Mouse (Mus musculus) myocyte (in vitro differentiated cells): ENCODE results near the gene Abcc4.

Source experiments
- E2F4 ChIP-seq: IDR thresholded peaks from one replicate; pipeline ENCODE4 v1.6.1; 2011; ENCODE audit warnings: mild to moderate bottlenecking, control low read depth, moderate library complexity; ENCODE audit not compliant: insufficient read depth
- MAX ChIP-seq: IDR thresholded peaks from one replicate; pipeline ENCODE4 v1.6.1; 2011; ENCODE audit warnings: low read depth, mild to moderate bottlenecking, control low read depth
- MYOD1 ChIP-seq, 3 experiments: IDR thresholded peaks; one replicate each; pipeline ENCODE4 v1.6.1; 2011; ENCODE audit warnings: control low read depth in 2 of 3, low read depth in 2 of 3, mild to moderate bottlenecking in 2 of 3, moderate library complexity in 1 of 3; ENCODE audit not compliant: insufficient read length in 2 of 3, control insufficient read depth in 1 of 3
- REST ChIP-seq: IDR thresholded peaks from one replicate; pipeline ENCODE4 v1.6.1; 2011; ENCODE audit warnings: mild to moderate bottlenecking, control low read depth, moderate library complexity; ENCODE audit not compliant: insufficient read depth, insufficient read length
- USF1 ChIP-seq: IDR thresholded peaks from one replicate; pipeline ENCODE4 v1.6.1; 2011; ENCODE audit warnings: low read depth, mild to moderate bottlenecking, control low read depth, moderate library complexity

DNA sequence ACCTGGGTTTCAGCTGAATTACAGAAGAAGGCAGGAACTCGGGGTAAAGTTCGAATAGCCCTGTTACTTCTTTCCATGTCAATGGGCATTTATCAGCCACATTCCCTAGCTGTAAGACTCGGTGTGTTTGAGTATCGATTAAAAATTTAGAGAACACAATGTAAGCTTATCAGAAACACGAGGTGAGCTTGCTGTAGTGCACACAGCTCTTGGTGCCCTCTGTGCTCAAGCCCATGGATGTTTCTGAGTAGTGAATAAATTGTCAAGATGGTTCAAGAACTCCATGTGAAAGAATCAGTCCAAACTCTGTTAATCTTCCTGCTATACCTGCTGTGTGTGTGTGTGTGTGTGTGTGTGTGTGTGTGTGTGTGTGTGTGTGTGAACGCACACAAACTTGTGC is 272.2 kb downstream of the Abcc4 start:
- TF ChIP-seq USF1, result no peak
- TF ChIP-seq MYOD1 (IDR thresholded peaks at IDR 0.05; ENCODE audit: control insufficient read depth in 1 of 3, insufficient read length in 2 of 3, low read depth in 2 of 3), result no peak
- no peak for TF ChIP-seq E2F4
- no peak for TF ChIP-seq MAX
- TF ChIP-seq REST, result no peak
